Mouse (Mus musculus): Measurements from ENCODE around the gene Pex26. TPM values are rescaled to one million over a fixed set of nuclear protein-coding genes. Genes with fewer than 3 reads are reported as not detected.

Gene Pex26
- polyA plus RNA-seq, 1 experiment from 2014 or later: 5.6 TPM

DNA sequence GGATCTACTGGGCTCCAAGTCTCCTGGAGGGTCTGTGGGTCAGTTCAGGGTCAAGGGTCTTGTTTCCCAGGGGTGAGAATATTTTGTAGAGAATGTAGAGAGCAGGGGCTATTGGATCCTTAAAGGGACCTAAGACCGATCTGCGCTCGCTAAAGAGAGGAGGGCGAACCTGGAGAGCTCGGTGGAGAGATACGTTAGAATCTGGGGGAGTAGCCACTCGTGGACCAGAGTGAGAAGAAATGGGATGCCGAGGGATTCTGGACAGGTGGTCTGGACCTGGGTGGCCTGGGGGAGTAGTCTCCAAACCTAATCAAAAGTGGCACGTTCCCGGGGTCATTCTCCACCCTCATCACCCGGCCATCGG, 27.4 kb downstream of the Pex26 start:
- H3K4me2 ChIP-seq: peak overlapping the region; percentile 88
- H3K27ac ChIP-seq: no peak overlapping the region
- peak overlapping the region; percentile 51 for H3K4me3 ChIP-seq
- peaks cover 24% of the 10 kb centered on the region for H3K27me3 ChIP-seq
- peak overlapping the region; percentile 51 for H3K9ac ChIP-seq
- H3K9me3 ChIP-seq (replicated peaks): no peaks in the 10 kb centered on the region
- no peaks in the 10 kb centered on the region for H3K36me3 ChIP-seq
- WGBS: 4% methylated on average over 12 of the region's 12 CpGs
- no peak for ATAC-seq (replicated peaks; ENCODE audit: insufficient number of reproducible peaks, insufficient read depth, low FRiP score, low read depth)
- H3K4me1 ChIP-seq (replicated peaks): peaks cover 20% of the 10 kb centered on the region

- Histone ChIP-seq H3K27me3 (peaks cover 24% of the 10 kb centered on the region), H3K4me3 (peak overlapping the region; percentile 51), H3K36me3 (no peaks in the 10 kb centered on the region), H3K27ac (no peak overlapping the region), H3K9me3 (replicated peaks) (no peaks in the 10 kb centered on the region), H3K9ac (no peak overlapping the region), H3K4me2 (peak overlapping the region; percentile 88), H3K4me1 (replicated peaks) (peaks cover 20% of the 10 kb centered on the region)
- no peak for ATAC-seq (replicated peaks; ENCODE audit: insufficient number of reproducible peaks, insufficient read depth, low FRiP score, low read depth)
- 16% methylated on average over 5 of the region's 5 CpGs for WGBS
These were observed 28.3 kb downstream of the Pex26 start for GRCm38 (mm10) chr6:121211743-121212142.

DNA sequence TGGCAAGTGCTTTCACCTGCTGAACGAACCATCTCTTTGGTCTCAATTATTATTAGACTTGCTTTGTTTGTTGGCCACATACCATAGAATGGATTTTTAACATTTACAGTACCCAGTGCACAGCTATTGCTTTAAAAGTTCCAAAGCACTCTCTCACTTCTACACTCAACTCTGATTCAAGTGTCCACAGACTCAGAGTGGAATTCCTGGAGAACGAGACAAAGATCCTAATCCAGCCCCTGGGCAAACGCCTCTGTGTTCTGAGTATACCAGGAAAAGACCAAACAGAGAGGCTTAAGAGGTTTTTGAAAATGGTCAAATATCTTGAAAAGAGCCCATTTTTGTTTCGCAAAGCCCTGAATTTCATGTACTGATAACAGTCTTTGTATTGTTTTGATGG, 29.5 kb downstream of the Pex26 start:
- Histone ChIP-seq H3K4me2 (no peak overlapping the region), H3K27ac (no peak overlapping the region), H3K9me3 (replicated peaks) (no peaks in the 10 kb centered on the region), H3K4me3 (no peak overlapping the region), H3K27me3 (peaks cover 24% of the 10 kb centered on the region), H3K9ac (no peak overlapping the region), H3K36me3 (no peaks in the 10 kb centered on the region), H3K4me1 (replicated peaks) (peaks cover 20% of the 10 kb centered on the region)
- ATAC-seq (replicated peaks; ENCODE audit: insufficient number of reproducible peaks, insufficient read depth, low FRiP score, low read depth): no peak
- 71% methylated on average over 4 of the region's 4 CpGs for WGBS

- H3K36me3 ChIP-seq: no peaks in the 10 kb centered on the region
- no peak overlapping the region for H3K4me3 ChIP-seq
- H3K9me3 ChIP-seq (replicated peaks): no peaks in the 10 kb centered on the region
These were observed 30.8 kb downstream of the Pex26 start for GRCm38 (mm10) chr6:121214221-121214620.

GRCm38 (mm10) chr6:121214667-121215330, 31.3 kb downstream of the Pex26 start:
- no peaks in the 10 kb centered on the region for H3K9me3 ChIP-seq (replicated peaks)
- H3K4me1 ChIP-seq (replicated peaks): peaks cover 28% of the 10 kb centered on the region
- ATAC-seq (replicated peaks; ENCODE audit: insufficient number of reproducible peaks, insufficient read depth, low FRiP score, low read depth): no peak
- no peak overlapping the region for H3K27ac ChIP-seq
- WGBS: 65% methylated on average over 8 of the region's 8 CpGs
- H3K9ac ChIP-seq: no peak overlapping the region
- peaks cover 20% of the 10 kb centered on the region for H3K27me3 ChIP-seq
- no peak overlapping the region for H3K4me3 ChIP-seq
- no peak overlapping the region for H3K4me2 ChIP-seq
- no peaks in the 10 kb centered on the region for H3K36me3 ChIP-seq

More at GRCm38 (mm10) chr6:121214221-121214620, 30.8 kb downstream of the Pex26 start:
- H3K27ac ChIP-seq: no peak overlapping the region
- no peak overlapping the region for H3K4me2 ChIP-seq
- 74% methylated on average over 5 of the region's 5 CpGs for WGBS
- no peak for ATAC-seq (replicated peaks; ENCODE audit: insufficient number of reproducible peaks, insufficient read depth, low FRiP score, low read depth)
- no peak overlapping the region for H3K9ac ChIP-seq
- H3K27me3 ChIP-seq: peaks cover 24% of the 10 kb centered on the region
- H3K4me1 ChIP-seq (replicated peaks): peaks cover 24% of the 10 kb centered on the region

GRCm38 (mm10) chr6:121215336-121215735, 31.9 kb downstream of the Pex26 start:
- no peak for ATAC-seq (replicated peaks; ENCODE audit: insufficient number of reproducible peaks, insufficient read depth, low FRiP score, low read depth)

GRCm38 (mm10) chr6:121215896-121216295, 32.4 kb downstream of the Pex26 start:
- Histone ChIP-seq H3K9me3 (replicated peaks) (no peaks in the 10 kb centered on the region), H3K27ac (no peak overlapping the region), H3K9ac (no peak overlapping the region), H3K4me1 (replicated peaks) (peaks cover 19% of the 10 kb centered on the region), H3K4me3 (no peak overlapping the region), H3K36me3 (no peaks in the 10 kb centered on the region), H3K4me2 (no peak overlapping the region), H3K27me3 (peaks cover 11% of the 10 kb centered on the region)
- 68% methylated on average over 6 of the region's 6 CpGs for WGBS
- ATAC-seq (replicated peaks; ENCODE audit: insufficient number of reproducible peaks, insufficient read depth, low FRiP score, low read depth): no peak

More at GRCm38 (mm10) chr6:121215336-121215735, 31.9 kb downstream of the Pex26 start:
- no peak overlapping the region for H3K4me3 ChIP-seq
- peaks cover 15% of the 10 kb centered on the region for H3K27me3 ChIP-seq
- no peak overlapping the region for H3K4me2 ChIP-seq
- H3K27ac ChIP-seq: no peak overlapping the region
- no peaks in the 10 kb centered on the region for H3K9me3 ChIP-seq (replicated peaks)
- no peaks in the 10 kb centered on the region for H3K36me3 ChIP-seq
- no peak overlapping the region for H3K9ac ChIP-seq
- WGBS: 59% methylated on average over 5 of the region's 5 CpGs
- H3K4me1 ChIP-seq (replicated peaks): peaks cover 24% of the 10 kb centered on the region

DNA sequence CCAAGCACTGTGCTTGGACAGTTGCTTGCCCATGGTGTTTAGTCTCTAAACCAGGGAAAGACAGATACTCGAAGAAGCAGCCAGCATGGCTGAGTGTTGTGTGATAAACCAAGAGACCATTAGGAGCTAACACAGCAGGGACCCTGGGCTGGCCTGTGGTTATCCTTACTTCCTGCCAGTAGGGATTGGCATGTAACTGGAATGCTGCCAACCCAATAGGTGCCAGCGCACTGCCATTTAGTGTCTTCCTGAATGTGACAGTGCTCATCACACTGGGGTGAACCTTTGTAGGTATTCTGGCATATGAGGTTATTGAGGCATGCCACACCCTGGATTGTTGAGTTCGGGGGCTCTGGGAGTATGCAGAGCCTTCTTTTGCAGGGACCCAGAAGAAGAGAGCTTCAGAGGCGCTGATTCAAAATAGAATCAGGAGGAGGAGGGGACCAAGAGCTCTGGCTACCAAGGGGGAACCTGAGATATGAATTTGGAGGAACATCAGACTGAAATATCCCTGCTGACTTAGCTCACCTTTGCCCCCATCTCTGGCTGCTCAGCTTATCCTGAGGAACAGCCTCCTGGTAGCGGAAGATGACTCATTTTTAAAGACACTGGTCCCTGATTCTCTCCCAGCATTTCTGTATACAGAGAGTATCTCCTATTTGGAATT, 33.3 kb downstream of the Pex26 start:
- H3K4me1 ChIP-seq (replicated peaks): peaks cover 11% of the 10 kb centered on the region
- H3K27me3 ChIP-seq: peaks cover 3% of the 10 kb centered on the region; the same call in 1 of the 2 replicates
- 66% methylated on average over 5 of the region's 5 CpGs for WGBS
- H3K36me3 ChIP-seq: no peaks in the 10 kb centered on the region
- H3K4me3 ChIP-seq: no peak overlapping the region
- H3K27ac ChIP-seq: no peak overlapping the region
- no peak overlapping the region for H3K4me2 ChIP-seq
- no peaks in the 10 kb centered on the region for H3K9me3 ChIP-seq (replicated peaks)
- no peak for ATAC-seq (replicated peaks; ENCODE audit: insufficient number of reproducible peaks, insufficient read depth, low FRiP score, low read depth)
- H3K9ac ChIP-seq: no peak overlapping the region

GRCm38 (mm10) chr6:121218002-121218401, 34.5 kb downstream of the Pex26 start:
- H3K27ac ChIP-seq: no peak overlapping the region
- H3K9ac ChIP-seq: no peak overlapping the region
- H3K9me3 ChIP-seq (replicated peaks): no peaks in the 10 kb centered on the region
- H3K27me3 ChIP-seq: no peaks in the 10 kb centered on the region
- peaks cover 8% of the 10 kb centered on the region for H3K4me1 ChIP-seq (replicated peaks)
- H3K36me3 ChIP-seq: no peaks in the 10 kb centered on the region
- no peak overlapping the region for H3K4me3 ChIP-seq
- WGBS: 84% methylated on average over 7 of the region's 7 CpGs
- ATAC-seq (replicated peaks; ENCODE audit: insufficient number of reproducible peaks, insufficient read depth, low FRiP score, low read depth): no peak
- H3K4me2 ChIP-seq: no peak overlapping the region

DNA sequence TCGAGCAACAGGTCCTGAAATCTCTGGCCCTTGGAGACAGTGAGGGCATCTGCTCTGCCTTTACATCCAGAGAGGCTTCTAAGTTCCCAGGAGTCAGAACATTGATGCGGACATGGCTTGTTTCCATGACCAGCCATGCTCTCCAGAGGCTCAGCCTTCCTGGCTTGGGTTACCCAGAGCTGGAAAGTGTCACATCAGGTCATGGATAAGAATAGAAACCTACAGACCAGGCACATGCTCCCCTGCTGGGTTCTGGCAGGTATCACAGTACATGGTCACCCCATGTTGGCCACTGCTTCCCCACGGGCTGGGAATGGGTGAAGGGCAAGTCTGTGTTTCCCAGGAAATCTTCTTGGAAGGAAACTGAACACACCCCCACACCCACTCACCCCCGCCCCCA, 35.9 kb downstream of the Pex26 start:
- H3K9me3 ChIP-seq (replicated peaks): no peaks in the 10 kb centered on the region
- peak; percentile 65; the same call in 1 of the 2 replicates for ATAC-seq (replicated peaks; ENCODE audit: insufficient number of reproducible peaks, insufficient read depth, low FRiP score, low read depth)
- no peaks in the 10 kb centered on the region for H3K36me3 ChIP-seq
- peaks cover 8% of the 10 kb centered on the region for H3K4me1 ChIP-seq (replicated peaks)
- no peak overlapping the region for H3K9ac ChIP-seq
- H3K4me3 ChIP-seq: no peak overlapping the region
- WGBS: 59% methylated on average over 4 of the region's 4 CpGs
- no peak overlapping the region for H3K4me2 ChIP-seq
- H3K27me3 ChIP-seq: no peaks in the 10 kb centered on the region
- no peak overlapping the region for H3K27ac ChIP-seq

DNA sequence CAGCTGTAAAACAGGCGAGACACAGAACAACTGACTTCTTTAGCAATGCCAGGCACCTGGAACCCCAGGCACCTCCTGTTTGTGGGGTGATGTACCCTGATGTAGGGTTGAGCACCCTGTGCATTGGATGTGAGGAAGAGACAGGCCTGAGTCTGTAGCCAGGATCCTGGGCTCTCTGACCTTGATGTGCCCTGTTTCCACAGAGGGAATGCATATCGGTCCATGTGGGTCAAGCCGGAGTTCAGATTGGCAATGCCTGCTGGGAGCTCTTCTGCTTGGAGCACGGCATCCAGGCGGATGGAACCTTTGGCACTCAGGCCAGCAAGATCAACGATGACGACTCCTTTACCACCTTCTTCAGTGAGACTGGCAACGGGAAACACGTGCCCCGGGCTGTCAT, 36.7 kb downstream of the Pex26 start:
- no peaks in the 10 kb centered on the region for H3K36me3 ChIP-seq
- H3K27me3 ChIP-seq: no peaks in the 10 kb centered on the region
- ATAC-seq (replicated peaks; ENCODE audit: insufficient number of reproducible peaks, insufficient read depth, low FRiP score, low read depth): no peak
- H3K4me2 ChIP-seq: no peak overlapping the region
- H3K9me3 ChIP-seq (replicated peaks): no peaks in the 10 kb centered on the region
- no peak overlapping the region for H3K9ac ChIP-seq
- H3K4me1 ChIP-seq (replicated peaks): peaks cover 11% of the 10 kb centered on the region
- WGBS: 86% methylated on average over 10 of the region's 10 CpGs
- H3K27ac ChIP-seq: no peak overlapping the region
- no peak overlapping the region for H3K4me3 ChIP-seq

Data from heart, embryonic 15.5 days (tissue).